Mouse (Mus musculus) thymus, adult 2 months (tissue): ENCODE measurements around the gene Ercc1. TPM values are rescaled to one million over a fixed set of nuclear protein-coding genes. Genes with fewer than 3 reads are reported as not detected.

Experiments
- DNase-seq: peaks from one replicate; pipeline ENCODE4 v3.0.0; 2021
- H3K27ac ChIP-seq: fragments of 200-500 bp; 2 replicates; pipeline ENCODE4 v1.5.1; 2012; ENCODE audit warnings: low read length, control low read depth; ENCODE audit not compliant: control insufficient read depth, insufficient read depth
- H3K27me3 ChIP-seq: fragments of 200-500 bp; 2 replicates; pipeline ENCODE4 v1.6.1; 2012; ENCODE audit warnings: mild to moderate bottlenecking, low read length, moderate library complexity, mixed read lengths; ENCODE audit not compliant: control insufficient read depth, insufficient read depth
- H3K36me3 ChIP-seq: fragments of 200-500 bp; 2 replicates; pipeline ENCODE4 v1.6.1; 2012; ENCODE audit warnings: mild to moderate bottlenecking, low read length, moderate library complexity; ENCODE audit not compliant: control insufficient read depth, insufficient read depth
- H3K4me1 ChIP-seq: fragments of 200-500 bp; replicated peaks from 2 replicates; pipeline ENCODE4 v1.6.1; 2012; ENCODE audit warnings: low read length; ENCODE audit not compliant: control insufficient read depth, insufficient read depth
- H3K4me3 ChIP-seq: fragments of 200-500 bp; 2 replicates; pipeline ENCODE4 v1.5.1; 2012; ENCODE audit warnings: mild to moderate bottlenecking, low read length, control low read depth, moderate library complexity; ENCODE audit not compliant: control insufficient read depth, insufficient read depth
- CTCF ChIP-seq: fragments of 200-500 bp; IDR thresholded peaks from 2 replicates; pipeline ENCODE4 v1.5.1; 2012; ENCODE audit warnings: mild to moderate bottlenecking, control low read depth, low read length, moderate library complexity, borderline replicate concordance; ENCODE audit not compliant: control insufficient read depth, poor library complexity, insufficient read depth; ENCODE audit errors: extremely low read depth
- POLR2A ChIP-seq: fragments of 200-500 bp; IDR thresholded peaks from 2 replicates; pipeline ENCODE4 v1.6.1; 2012; ENCODE audit warnings: mild to moderate bottlenecking, low read length, control low read depth, moderate library complexity; ENCODE audit not compliant: control insufficient read depth, poor library complexity, insufficient read depth; ENCODE audit errors: extremely low read depth
- WGBS: fragments of 180-500 bp; shearing (Covaris S2); methylation state at CpG from one replicate; pipeline ENCODE4 v1.1.7; 2018; 5-methylcytosine and 5-hydroxymethylcytosine counted together
- polyA plus RNA-seq: library from polyadenylated mRNA; depleted of rRNA; stranded (reverse); fragments of >200 nt; gene quantifications from 2 replicates; pipeline ENCODE4 v1.2.3, GENCODE M21; 2012

Gene Ercc1
- polyA plus RNA-seq, 1 experiment = 63.6 TPM

- Histone ChIP-seq H3K4me3 (no peak overlapping the region), H3K4me1 (peaks cover 9% of the 10 kb centered on the region), H3K36me3 (no peaks in the 10 kb centered on the region), H3K27me3 (no peaks in the 10 kb centered on the region), H3K27ac (no peak overlapping the region)
- 64% methylated on average over 3 of the region's 3 CpGs for WGBS
- DNase-seq = no peak
- TF ChIP-seq POLR2A (no peak), CTCF (no peak)
Measured at GRCm38 (mm10) chr7:19335583-19335982, 9.0 kb upstream of the Ercc1 start.

DNA sequence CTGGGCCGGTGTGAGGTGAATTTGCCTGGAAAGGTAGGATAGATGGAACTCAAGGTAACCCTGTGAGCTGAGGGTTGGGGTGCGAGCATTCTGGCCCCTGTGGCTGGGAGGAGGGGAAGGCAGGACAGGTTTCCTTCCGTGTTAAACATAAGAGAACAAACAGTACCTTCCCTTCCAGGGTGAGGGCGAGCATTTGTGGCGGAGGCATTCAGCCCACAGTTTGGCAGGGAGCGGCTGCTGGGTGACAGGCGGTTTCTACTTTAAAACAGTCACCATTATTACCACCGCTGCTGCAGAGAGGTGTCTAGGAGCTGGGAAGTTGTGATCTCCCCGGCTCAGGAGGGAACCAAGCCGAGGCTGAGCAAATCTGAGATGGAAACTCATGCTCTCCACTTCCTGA lies 7.5 kb upstream of the Ercc1 start:
- 29% methylated on average over 10 of the region's 10 CpGs for WGBS
- no peak for DNase-seq

DNA sequence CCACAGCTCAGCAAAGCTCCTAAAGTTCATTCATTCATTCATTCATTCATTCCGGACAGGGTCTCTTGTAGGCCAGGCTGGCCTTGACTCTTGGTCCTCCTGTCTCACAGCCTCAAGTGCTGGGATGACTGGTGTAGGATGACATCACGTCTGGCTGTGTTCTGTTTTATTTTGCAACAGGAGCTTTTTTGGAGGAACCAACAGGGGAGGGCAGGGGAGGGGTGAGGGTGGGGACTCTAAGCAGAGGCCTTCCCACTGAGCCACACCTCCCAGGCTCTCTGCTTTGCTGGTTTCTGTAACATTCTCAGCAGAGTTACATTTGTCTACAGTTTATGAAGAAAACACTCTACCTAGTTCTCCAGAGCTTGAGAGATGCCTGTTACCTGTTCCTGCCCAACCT lies 6.5 kb upstream of the Ercc1 start:
- WGBS = 68% methylated on average over 2 of the region's 2 CpGs
- Histone ChIP-seq H3K4me3 (no peak overlapping the region), H3K27me3 (peaks cover 7% of the 10 kb centered on the region; the same call in 1 of the 2 replicates), H3K36me3 (no peaks in the 10 kb centered on the region), H3K27ac (no peak overlapping the region), H3K4me1 (peaks cover 7% of the 10 kb centered on the region; the same call in 1 of the 2 replicates)
- TF ChIP-seq POLR2A = no peak
- TF ChIP-seq CTCF = no peak
- no peak for DNase-seq

More for the DNA sequence above, 7.5 kb upstream of the Ercc1 start:
- H3K36me3 ChIP-seq = no peaks in the 10 kb centered on the region
- no peak overlapping the region for H3K27ac ChIP-seq
- peaks cover 3% of the 10 kb centered on the region; the same call in 1 of the 2 replicates for H3K27me3 ChIP-seq
- TF ChIP-seq POLR2A = no peak
- TF ChIP-seq CTCF = no peak
- H3K4me3 ChIP-seq = no peak overlapping the region
- peaks cover 11% of the 10 kb centered on the region for H3K4me1 ChIP-seq

DNA sequence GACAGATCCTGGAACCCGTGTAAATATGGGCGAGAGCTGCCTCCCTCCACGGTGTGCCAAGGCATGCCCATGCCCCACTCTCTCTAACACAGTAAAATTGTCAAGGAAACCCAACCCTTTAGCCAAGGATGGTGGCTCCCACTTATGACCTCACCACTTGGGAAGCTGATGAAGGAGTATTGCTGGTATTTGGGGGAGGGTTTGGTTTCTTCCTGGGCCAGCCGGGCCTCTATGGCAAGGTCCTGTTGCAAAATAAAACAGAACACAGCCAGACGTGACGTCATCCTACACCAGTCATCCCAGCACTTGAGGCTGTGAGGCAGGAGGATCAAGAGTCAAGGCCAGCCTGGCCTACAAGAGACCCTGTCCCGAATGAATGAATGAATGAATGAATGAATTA lies 6.0 kb upstream of the Ercc1 start:
- Histone ChIP-seq H3K27me3 (peaks cover 7% of the 10 kb centered on the region; the same call in 1 of the 2 replicates), H3K4me1 (peaks cover 7% of the 10 kb centered on the region; the same call in 1 of the 2 replicates), H3K4me3 (no peak overlapping the region), H3K27ac (no peak overlapping the region), H3K36me3 (no peaks in the 10 kb centered on the region)
- no peak for DNase-seq
- WGBS = 91% methylated on average over 7 of the region's 7 CpGs
- TF ChIP-seq CTCF (no peak), POLR2A (no peak)

DNA sequence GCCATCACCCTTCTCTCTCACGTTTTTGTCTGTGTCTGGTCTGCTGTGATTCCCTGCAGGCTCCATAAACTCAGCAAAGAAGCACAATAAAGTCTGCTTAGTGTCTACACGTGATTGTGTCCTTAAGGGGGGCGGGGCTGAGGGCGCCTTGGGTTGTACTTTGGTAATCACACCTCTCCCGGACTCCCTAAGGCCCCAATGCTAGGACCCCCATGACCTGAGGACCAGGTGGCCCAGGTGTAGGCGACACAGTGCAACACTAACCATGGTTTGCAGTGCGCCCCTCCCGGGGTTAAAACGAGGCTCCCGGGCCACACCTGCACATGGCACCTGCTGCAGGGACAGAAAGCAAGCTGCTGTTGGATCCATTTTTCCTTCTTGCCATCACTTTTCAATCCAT lies 3.3 kb upstream of the Ercc1 start:
- Histone ChIP-seq H3K4me1 (peaks cover 18% of the 10 kb centered on the region), H3K4me3 (no peak overlapping the region), H3K27me3 (peaks cover 7% of the 10 kb centered on the region; the same call in 1 of the 2 replicates), H3K27ac (no peak overlapping the region), H3K36me3 (no peaks in the 10 kb centered on the region)
- 47% methylated on average over 10 of the region's 10 CpGs for WGBS
- no peak for TF ChIP-seq CTCF
- no peak for TF ChIP-seq POLR2A
- DNase-seq = no peak

DNA sequence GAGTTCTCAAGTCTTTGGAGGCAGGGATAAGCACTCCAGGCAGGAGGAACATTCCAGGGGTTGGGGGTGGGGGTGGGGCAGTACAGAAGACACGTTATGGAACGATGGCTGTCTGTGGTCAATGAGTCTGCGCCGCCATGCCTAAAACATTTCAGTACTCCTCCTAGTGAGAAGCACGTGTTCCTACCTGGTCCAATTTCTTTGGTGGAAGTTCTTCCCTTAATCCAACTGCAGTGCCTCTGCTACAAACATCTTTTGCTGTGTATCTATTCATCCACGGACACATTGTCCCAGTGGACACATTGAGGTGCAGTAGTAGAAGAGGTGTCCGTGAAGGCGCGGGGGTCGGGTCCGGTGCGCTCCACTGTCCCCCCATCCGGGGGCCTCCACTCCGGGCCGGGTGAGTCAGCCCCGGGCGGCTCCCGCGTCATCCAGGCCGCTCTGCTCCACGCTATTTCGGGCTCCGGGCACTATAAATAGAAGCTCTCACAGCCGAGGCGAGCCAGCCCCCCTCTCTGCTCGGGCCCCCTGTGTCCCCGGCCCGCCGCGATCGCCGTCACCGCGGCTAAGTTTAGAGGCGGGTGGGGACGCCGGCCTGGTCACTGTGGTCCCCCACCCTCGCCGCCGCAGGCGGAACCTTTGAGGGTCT lies 2.7 kb upstream of the Ercc1 start:
- Histone ChIP-seq H3K4me1 (peaks cover 18% of the 10 kb centered on the region), H3K27me3 (peaks cover 7% of the 10 kb centered on the region; the same call in 1 of the 2 replicates), H3K36me3 (no peaks in the 10 kb centered on the region), H3K27ac (no peak overlapping the region), H3K4me3 (no peak overlapping the region)
- TF ChIP-seq POLR2A (no peak), CTCF (no peak)
- WGBS = 1% methylated on average over 41 of the region's 41 CpGs
- DNase-seq = no peak

DNA sequence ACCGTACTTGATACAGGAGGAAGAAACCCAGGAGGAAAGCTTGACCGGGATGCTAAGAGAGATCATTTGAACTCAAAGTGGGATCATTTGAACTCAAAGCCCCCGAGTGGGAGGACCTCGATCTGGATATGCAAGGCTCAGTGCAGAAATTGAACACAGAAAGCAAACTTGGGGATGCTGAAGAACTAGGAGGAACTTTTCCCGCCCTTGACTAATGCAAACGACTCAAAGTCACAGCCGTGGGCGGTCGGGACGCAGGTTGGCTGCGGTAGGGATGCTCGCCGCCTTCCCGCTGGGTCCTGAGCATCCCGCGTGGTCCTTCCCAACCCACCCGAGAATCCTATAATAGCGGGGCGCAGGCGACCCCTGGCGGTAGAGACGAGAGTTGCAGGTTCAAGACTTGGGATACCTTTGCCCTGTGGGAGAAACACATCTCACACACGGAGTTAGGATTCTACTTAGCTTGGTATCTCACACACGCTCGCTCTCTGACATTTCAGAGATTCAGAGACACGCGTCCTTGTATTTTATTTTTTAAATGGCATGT lies 2.0 kb upstream of the Ercc1 start:
- Histone ChIP-seq H3K36me3 (no peaks in the 10 kb centered on the region), H3K27me3 (peaks cover 7% of the 10 kb centered on the region; the same call in 1 of the 2 replicates), H3K4me1 (peaks cover 18% of the 10 kb centered on the region), H3K27ac (no peak overlapping the region), H3K4me3 (no peak overlapping the region)
- peak; percentile 82 for DNase-seq
- under 1% methylated on average over 27 of the region's 27 CpGs for WGBS
- peak; percentile 94 for TF ChIP-seq CTCF
- no peak for TF ChIP-seq POLR2A
